Mouse (Mus musculus): ENCODE measurements around the gene Taf3.

Taf3 gene

GRCm38 (mm10) chr2:9890251-9890650, 158.1 kb downstream of the Taf3 start:
- DNase-seq (ENCODE audit: low read depth, low spot score) = no peak

GRCm38 (mm10) chr2:9889651-9890183, 158.7 kb downstream of the Taf3 start, which contains the start of gene Gata3:
Gata3 (minus strand) TSS chr2:9890034.
- no peak for DNase-seq (ENCODE audit: low read depth, low spot score)

GRCm38 (mm10) chr2:9888913-9889650, 159.3 kb downstream of the Taf3 start, which contains the start of gene 9230102O04Rik:
9230102O04Rik (minus strand) TSS chr2:9889540.
- DNase-seq (ENCODE audit: low read depth, low spot score) = no peak

GRCm38 (mm10) chr2:9887636-9888035, 160.8 kb downstream of the Taf3 start:
- no peak for DNase-seq (ENCODE audit: low read depth, low spot score)

- no peak for DNase-seq (ENCODE audit: low read depth, low spot score)
Measured at GRCm38 (mm10) chr2:9886921-9887610, 161.3 kb downstream of the Taf3 start.

- DNase-seq (ENCODE audit: low read depth, low spot score) = no peak
Measured at GRCm38 (mm10) chr2:9886031-9886430, 162.4 kb downstream of the Taf3 start.

GRCm38 (mm10) chr2:9885217-9885770, 163.1 kb downstream of the Taf3 start:
- no peak for DNase-seq (ENCODE audit: low read depth, low spot score)

- no peak for DNase-seq (ENCODE audit: low read depth, low spot score)
Measured at GRCm38 (mm10) chr2:9884533-9885216, 163.7 kb downstream of the Taf3 start.

GRCm38 (mm10) chr2:9883803-9884532, 164.4 kb downstream of the Taf3 start:
- DNase-seq (ENCODE audit: low read depth, low spot score) = no peak

GRCm38 (mm10) chr2:9882926-9883802, 165.2 kb downstream of the Taf3 start:
- no peak for DNase-seq (ENCODE audit: low read depth, low spot score)

GRCm38 (mm10) chr2:9882371-9882925, 165.9 kb downstream of the Taf3 start:
- no peak for DNase-seq (ENCODE audit: low read depth, low spot score)

- no peak for DNase-seq (ENCODE audit: low read depth, low spot score)
Measured at GRCm38 (mm10) chr2:9881611-9882023, 166.8 kb downstream of the Taf3 start.

- no peak for DNase-seq (ENCODE audit: low read depth, low spot score)
Measured at GRCm38 (mm10) chr2:9881051-9881591, 167.3 kb downstream of the Taf3 start, which contains the start of gene 4930412O13Rik. 4930412O13Rik (plus strand) TSS chr2:9881252.

GRCm38 (mm10) chr2:9880271-9880670, 168.1 kb downstream of the Taf3 start:
- no peak for DNase-seq (ENCODE audit: low read depth, low spot score)

- DNase-seq (ENCODE audit: low read depth, low spot score) = peak; percentile 95
Measured at GRCm38 (mm10) chr2:9879493-9879892, 168.9 kb downstream of the Taf3 start.

GRCm38 (mm10) chr2:9879092-9879491, 169.3 kb downstream of the Taf3 start:
- DNase-seq (ENCODE audit: low read depth, low spot score) = no peak

- DNase-seq (ENCODE audit: low read depth, low spot score) = no peak
Measured at GRCm38 (mm10) chr2:9878564-9879081, 169.8 kb downstream of the Taf3 start.

- no peak for DNase-seq (ENCODE audit: low read depth, low spot score)
Measured at GRCm38 (mm10) chr2:9877966-9878563, 170.3 kb downstream of the Taf3 start.

GRCm38 (mm10) chr2:9877326-9877690, 171.1 kb downstream of the Taf3 start:
- DNase-seq (ENCODE audit: low read depth, low spot score) = no peak
